5 mouse cellular contexts compared by ENCODE assay signal in genomic region chr17:8128326-8128993, GRCm38 (mm10). TPM values are rescaled to one million over a fixed set of nuclear protein-coding genes. Genes with fewer than 3 reads are reported as not detected.
"Had no signal": no experiment of that assay in that cellular context is flagged by ENCODE, and none has a peak within 500 bp of the region (broad histone marks: within the 10 kb centered on the region; RNA-seq: fewer than 3 reads in every experiment).

No protein-coding gene starts in this region.

RNA-seq across cellular contexts. Expression of gene Gm49673, which starts 19.1 kb away (rescaled TPM):
- polyA plus RNA-seq: liver, embryonic 16.5 days; lung, embryonic 14.5 days; macrophage; midbrain, embryonic 11.5 days; stomach, postnatal 0 days had no signal
